In the genomic region with DNA sequence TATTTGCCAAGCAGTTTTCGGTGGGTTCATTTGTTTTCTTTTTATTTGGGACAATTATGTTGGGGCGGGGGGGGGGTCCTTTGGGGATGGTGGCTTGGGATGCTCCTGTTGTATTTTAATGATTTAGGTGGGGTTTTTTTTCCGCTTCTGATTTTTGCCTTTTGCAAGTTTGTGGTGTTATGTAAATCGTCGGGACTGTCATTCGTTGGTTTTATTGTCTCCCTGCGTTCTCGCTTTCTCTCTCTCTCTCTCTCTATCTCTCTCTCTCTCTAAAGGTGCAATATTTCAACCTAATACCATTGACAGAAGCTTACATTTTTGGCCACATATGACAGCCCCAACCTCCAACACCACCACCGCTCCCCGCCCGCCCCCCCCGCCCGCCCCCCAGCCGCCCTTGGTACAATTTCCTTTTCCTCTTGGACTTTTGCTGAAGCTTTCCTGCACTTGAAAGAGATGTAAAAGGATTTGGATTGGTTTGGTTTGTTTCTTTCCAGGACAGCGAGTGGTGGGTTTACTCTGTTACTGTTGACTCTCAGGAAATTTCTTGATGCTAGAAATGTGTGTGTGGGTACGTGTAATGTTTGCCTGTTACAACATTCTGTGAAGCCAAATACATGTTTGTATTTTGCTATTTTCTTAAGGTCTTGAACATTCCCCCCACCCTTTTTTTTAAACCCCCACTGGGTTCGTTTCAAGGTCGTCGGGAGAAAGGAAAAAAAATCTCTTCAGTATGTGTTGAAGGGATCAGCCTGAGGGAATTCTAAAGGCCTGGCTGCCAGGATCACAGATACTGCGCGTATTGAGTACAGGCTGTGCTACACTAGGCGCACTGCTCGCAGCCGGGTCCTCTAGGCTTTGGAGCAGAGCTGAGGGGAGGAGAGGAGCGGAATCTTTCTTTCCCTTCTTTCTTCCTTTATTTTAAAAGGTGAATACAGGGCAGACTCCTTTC, we compare ENCODE assay signal across 8 mouse cellular contexts. TPM values are rescaled to one million over a fixed set of nuclear protein-coding genes. Genes with fewer than 3 reads are reported as not detected.
DNase-seq lines count a peak whose midpoint lies in the region; ATAC-seq and TF ChIP-seq lines count a peak whose summit lies in the region.

No protein-coding gene starts in this region.

- DNase-seq in lung, adult 18-20 months = no peak
- peak; percentile 71 to 77 for DNase-seq in cerebellum, adult 18-20 months
- peak; percentile 70 for DNase-seq in gastrocnemius, postnatal 25 days
- DNase-seq in lung, postnatal 0 days (ENCODE audit: low spot score) = peak; percentile 67
- DNase-seq in testis, postnatal 14 days (ENCODE audit: low spot score) = peak; percentile 44
- DNase-seq in urinary bladder, postnatal 36 days (ENCODE audit: low spot score in 2 of 2) = no peak

- H3K9ac ChIP-seq in lung, embryonic 15.5 days = peak overlapping the region; percentile 79
- peak overlapping the region; percentile 95 for H3K9ac ChIP-seq in intestine, embryonic 16.5 days (ENCODE audit: low read depth, low read length)
- peak overlapping the region; percentile 100 for H3K9ac ChIP-seq in lung, postnatal 0 days (replicated peaks; ENCODE audit: low read depth)

- no peaks in the 10 kb centered on the region for H3K36me3 ChIP-seq in lung, embryonic 15.5 days
- H3K36me3 ChIP-seq in intestine, embryonic 16.5 days (ENCODE audit: control insufficient read depth, insufficient read depth, low read length) = no peaks in the 10 kb centered on the region
- H3K36me3 ChIP-seq in lung, postnatal 0 days (ENCODE audit: insufficient read depth, low read length) = no peaks in the 10 kb centered on the region

- H3K27ac ChIP-seq in lung, embryonic 15.5 days = peak overlapping the region; percentile 99
- H3K27ac ChIP-seq in intestine, embryonic 16.5 days (ENCODE audit: low read length) = peak overlapping the region; percentile 98
- peak overlapping the region; percentile 100 for H3K27ac ChIP-seq in lung, postnatal 0 days (ENCODE audit: low read length)

- H3K4me3 ChIP-seq in lung, embryonic 15.5 days = peak overlapping the region; percentile 79
- peak overlapping the region; percentile 78 for H3K4me3 ChIP-seq in intestine, embryonic 16.5 days (ENCODE audit: low read length)
- H3K4me3 ChIP-seq in lung, postnatal 0 days (ENCODE audit: low read depth, low read length) = peak overlapping the region; percentile 88

- no peak for TF ChIP-seq CTCF in lung, postnatal 0 days (IDR thresholded peaks at IDR 0.05)

- H3K9me3 ChIP-seq in lung, embryonic 15.5 days = no peaks in the 10 kb centered on the region
- no peaks in the 10 kb centered on the region for H3K9me3 ChIP-seq in intestine, embryonic 16.5 days (ENCODE audit: control insufficient read depth, low read length)
- H3K9me3 ChIP-seq in lung, postnatal 0 days (ENCODE audit: low read length) = no peaks in the 10 kb centered on the region

- no peaks in the 10 kb centered on the region for H3K27me3 ChIP-seq in lung, embryonic 15.5 days
- H3K27me3 ChIP-seq in intestine, embryonic 16.5 days (replicated peaks; ENCODE audit: control insufficient read depth, insufficient read depth, low read length) = no peaks in the 10 kb centered on the region
- H3K27me3 ChIP-seq in lung, postnatal 0 days (replicated peaks; ENCODE audit: insufficient read depth, low read length) = no peaks in the 10 kb centered on the region

- WGBS in lung, embryonic 15.5 days = 5% methylated on average over 25 of the region's 25 CpGs
- WGBS in intestine, embryonic 16.5 days = 7% methylated on average over 25 of the region's 25 CpGs
- WGBS in lung, postnatal 0 days = 7% methylated on average over 25 of the region's 25 CpGs

- peak overlapping the region; percentile 96 for H3K4me2 ChIP-seq in lung, embryonic 15.5 days
- peak overlapping the region; percentile 87 for H3K4me2 ChIP-seq in intestine, embryonic 16.5 days (ENCODE audit: low read depth, low read length)
- H3K4me2 ChIP-seq in lung, postnatal 0 days (replicated peaks; ENCODE audit: low read depth, low read length) = peak overlapping the region; percentile 94

- peaks cover 32% of the 10 kb centered on the region for H3K4me1 ChIP-seq in lung, embryonic 15.5 days
- H3K4me1 ChIP-seq in intestine, embryonic 16.5 days (ENCODE audit: control insufficient read depth, insufficient read depth, low read length) = peaks cover 28% of the 10 kb centered on the region
- peaks cover 20% of the 10 kb centered on the region; the same call in 1 of the 2 replicates for H3K4me1 ChIP-seq in lung, postnatal 0 days (ENCODE audit: insufficient read depth, low read depth, low read length)

- no peak for ATAC-seq in lung, embryonic 15.5 days (ENCODE audit: borderline replicate concordance, extremely low read depth, low FRiP score, low TSS enrichment)
- no peak for ATAC-seq in intestine, embryonic 16.5 days
- ATAC-seq in lung, postnatal 0 days = no peak

- TF ChIP-seq EP300 in lung, postnatal 0 days (IDR thresholded peaks at IDR 0.05) = no peak

RNA-seq across cellular contexts. Expression of gene Bcl6, which starts 0.8 kb away (rescaled TPM):
- 1.7 TPM in 2 replicates for polyA plus RNA-seq in lung, embryonic 15.5 days (2015; fragmentation: Nextera tagmentation; extraction: Ambion mirVana)
- total RNA-seq in gastrocnemius, postnatal 25 days (2021) = 10 to 100 TPM; 36.6 to 68.3 TPM
- 1.2 TPM in 2 replicates for polyA plus RNA-seq in intestine, embryonic 16.5 days (2015; fragmentation: Nextera tagmentation; extraction: Ambion mirVana)
- polyA plus RNA-seq in lung, postnatal 0 days (2015; fragmentation: Nextera tagmentation; extraction: Ambion mirVana) = 2.3 TPM in 2 replicates

RNA-seq across cellular contexts. Expression of gene Gm37419, which starts 1.2 kb away (rescaled TPM):
- polyA plus RNA-seq in lung, embryonic 15.5 days (2015; fragmentation: Nextera tagmentation; extraction: Ambion mirVana) = not detected in 2 replicates
- not detected for total RNA-seq in gastrocnemius, postnatal 25 days (2021)
- polyA plus RNA-seq in intestine, embryonic 16.5 days (2015; fragmentation: Nextera tagmentation; extraction: Ambion mirVana) = not detected in 2 replicates
- polyA plus RNA-seq in lung, postnatal 0 days (2015; fragmentation: Nextera tagmentation; extraction: Ambion mirVana) = not detected in 2 replicates

RNA-seq across cellular contexts. Expression of gene Rtp2, which starts 57.3 kb away (rescaled TPM):
- polyA plus RNA-seq in lung, embryonic 15.5 days (2015; fragmentation: Nextera tagmentation; extraction: Ambion mirVana) = not detected in 2 replicates
- not detected for total RNA-seq in gastrocnemius, postnatal 25 days (2021)
- not detected in 2 replicates for polyA plus RNA-seq in intestine, embryonic 16.5 days (2015; fragmentation: Nextera tagmentation; extraction: Ambion mirVana)
- not detected in 2 replicates for polyA plus RNA-seq in lung, postnatal 0 days (2015; fragmentation: Nextera tagmentation; extraction: Ambion mirVana)

Comparison
In these comparisons a context has a peak if more than half of its experiments do, and no peak if none do; other contexts are left out.
1. DNase-seq: peak in cerebellum, adult 18-20 months (2 of 2), gastrocnemius, postnatal 25 days (single experiment), lung, postnatal 0 days (single experiment) and testis, postnatal 14 days (single experiment); none in lung, adult 18-20 months (0 of 2) and urinary bladder, postnatal 36 days (0 of 2).
2. Peak in every context shown above with its lines, with median percentiles within 50 percentile points of each other: H3K27ac ChIP-seq, H3K4me2 ChIP-seq, H3K4me3 ChIP-seq and H3K9ac ChIP-seq.